Mouse (Mus musculus): ENCODE measurements at regions not wholly inside any gene's neighbourhood (a gene's known extent, or its start where the extent isn't known, plus 50 kb on each side); places are given as distances from the start of the nearest gene placed in this dataset.
"Not testable (repeated sequence)": the region's sequence is repeated elsewhere in the genome, so short reads cannot be mapped to it uniquely, and the experiment has no call there.

- no peak for DNase-seq (ENCODE audit: low spot score in 2 of 2)
Observed at GRCm38 (mm10) chr15:59733932-59734331, 282.5 kb downstream of the 4933412E24Rik start.

- DNase-seq (ENCODE audit: low spot score in 2 of 2): no peak
Observed at GRCm38 (mm10) chr15:59733031-59733810, 283.2 kb downstream of the 4933412E24Rik start.

- no peak for DNase-seq (ENCODE audit: low spot score in 2 of 2)
Observed at GRCm38 (mm10) chr15:59731129-59731528, 285.3 kb downstream of the 4933412E24Rik start.

GRCm38 (mm10) chr15:59728817-59729560 lies 287.4 kb downstream of the 4933412E24Rik start:
- DNase-seq (ENCODE audit: low spot score in 2 of 2): no peak

GRCm38 (mm10) chr15:59728131-59728601 lies 288.2 kb downstream of the 4933412E24Rik start:
- no peak for DNase-seq (ENCODE audit: low spot score in 2 of 2)

- no peak for DNase-seq (ENCODE audit: low spot score in 2 of 2)
Observed at GRCm38 (mm10) chr15:59725881-59726280, 290.5 kb downstream of the 4933412E24Rik start.

GRCm38 (mm10) chr15:59722661-59723413 lies 293.6 kb downstream of the 4933412E24Rik start:
- no peak for DNase-seq (ENCODE audit: low spot score in 2 of 2)

GRCm38 (mm10) chr15:59721420-59721819 lies 295.0 kb downstream of the 4933412E24Rik start:
- DNase-seq (ENCODE audit: low spot score in 2 of 2): no peak

GRCm38 (mm10) chr15:59721018-59721417 lies 295.4 kb downstream of the 4933412E24Rik start:
- no peak for DNase-seq (ENCODE audit: low spot score in 2 of 2)

- DNase-seq (ENCODE audit: low spot score in 2 of 2): no peak
Observed at GRCm38 (mm10) chr15:59720149-59720548, 296.3 kb downstream of the 4933412E24Rik start.

- not testable (repeated sequence) for DNase-seq (ENCODE audit: low spot score in 2 of 2)
Observed at GRCm38 (mm10) chr15:59719383-59720128, 296.9 kb downstream of the 4933412E24Rik start.

GRCm38 (mm10) chr15:59716872-59717271 lies 299.5 kb downstream of the 4933412E24Rik start:
- DNase-seq (ENCODE audit: low spot score in 2 of 2): no peak

- DNase-seq (ENCODE audit: low spot score in 2 of 2): no peak
Observed at GRCm38 (mm10) chr15:59715951-59716350, 300.5 kb downstream of the 4933412E24Rik start.

- DNase-seq (ENCODE audit: low spot score in 2 of 2): no peak
Observed at GRCm38 (mm10) chr15:59713965-59714739, 302.3 kb downstream of the 4933412E24Rik start.

- DNase-seq (ENCODE audit: low spot score in 2 of 2): no peak
Observed at GRCm38 (mm10) chr15:59712077-59712752, 304.2 kb downstream of the 4933412E24Rik start.

GRCm38 (mm10) chr15:59709925-59710324 lies 306.5 kb downstream of the 4933412E24Rik start:
- DNase-seq (ENCODE audit: low spot score in 2 of 2): no peak

GRCm38 (mm10) chr15:59708402-59708801 lies 308.0 kb downstream of the 4933412E24Rik start:
- DNase-seq (ENCODE audit: low spot score in 2 of 2): no peak

- DNase-seq (ENCODE audit: low spot score in 2 of 2): no peak
Observed at GRCm38 (mm10) chr15:59707081-59707480, 309.3 kb downstream of the 4933412E24Rik start.

Data from cerebellum, postnatal 4 days (tissue).